Mouse (Mus musculus): ENCODE measurements around the gene Braf.
A peak's percentile ranks its signal among the peaks of the same experiment; 100 is the strongest.
"Not testable (repeated sequence)": the region's sequence is repeated elsewhere in the genome, so short reads cannot be mapped to it uniquely, and the experiment has no call there.

The Braf gene

DNA sequence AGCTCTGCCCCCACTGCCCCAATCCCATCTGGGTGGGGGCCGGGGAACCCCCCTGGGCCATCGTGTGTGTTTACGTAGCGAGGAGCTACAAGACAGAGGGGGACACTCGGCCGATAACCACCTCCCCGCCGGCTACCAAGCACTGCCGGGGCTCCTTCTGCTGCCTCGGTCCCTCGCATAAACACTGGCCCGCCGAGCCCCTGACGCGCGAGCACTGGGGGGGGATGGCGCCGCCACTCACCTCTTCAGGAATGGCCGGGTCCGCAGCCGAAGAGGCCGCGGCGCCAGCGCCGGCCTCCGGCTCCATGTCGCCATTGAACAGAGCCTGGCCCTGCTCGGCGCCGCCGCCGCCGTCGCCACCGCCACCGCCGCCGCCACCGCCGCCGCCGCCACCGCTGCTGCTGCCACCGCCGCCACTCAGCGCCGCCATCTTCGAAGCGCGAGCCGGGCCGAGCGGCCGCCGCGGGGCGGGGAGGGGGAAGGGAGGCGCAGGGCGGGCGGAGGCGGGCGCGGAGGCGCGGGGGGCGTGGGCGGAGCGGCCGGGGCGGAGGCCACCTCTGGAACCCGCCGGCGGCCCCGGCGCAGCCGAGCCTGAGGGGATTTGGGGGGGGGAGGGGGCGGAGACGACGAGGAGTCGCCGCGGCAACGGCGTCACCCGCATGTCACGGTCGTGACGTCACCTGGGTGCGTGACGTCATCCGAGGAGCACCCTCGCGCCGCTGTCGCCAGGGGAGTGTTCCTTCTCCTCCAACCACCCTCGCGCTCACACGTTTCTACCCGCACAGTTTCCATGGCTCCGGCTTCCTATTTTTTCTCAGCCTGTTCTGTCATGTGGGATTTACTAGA lies at the start of gene Braf:
Gene Braf, minus strand, starts transcription at position 598 of the 846 bp plus-strand sequence.
- peak; percentile 69 for DNase-seq (ENCODE audit: low spot score)

DNA sequence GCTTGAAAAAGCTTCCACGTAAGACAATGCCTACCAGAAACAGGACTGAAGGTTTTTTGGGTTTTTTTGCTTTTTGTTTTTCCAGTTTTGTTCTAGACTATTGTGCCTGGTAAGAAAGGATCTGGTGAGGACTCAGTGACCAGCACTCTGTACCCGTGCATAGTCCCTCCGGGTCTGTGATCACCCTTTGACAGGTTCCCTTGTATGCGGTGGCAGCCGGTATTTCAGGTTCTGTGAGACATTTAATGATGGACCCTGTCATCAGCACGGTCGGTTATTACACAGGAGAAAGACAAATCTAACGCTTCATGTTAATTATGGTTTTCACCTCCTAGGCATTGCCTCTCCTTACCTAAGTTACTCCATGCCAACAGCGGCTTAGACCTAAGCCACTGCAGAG lies 49.8 kb upstream of the Braf start:
- DNase-seq (ENCODE audit: low spot score): no peak

DNA sequence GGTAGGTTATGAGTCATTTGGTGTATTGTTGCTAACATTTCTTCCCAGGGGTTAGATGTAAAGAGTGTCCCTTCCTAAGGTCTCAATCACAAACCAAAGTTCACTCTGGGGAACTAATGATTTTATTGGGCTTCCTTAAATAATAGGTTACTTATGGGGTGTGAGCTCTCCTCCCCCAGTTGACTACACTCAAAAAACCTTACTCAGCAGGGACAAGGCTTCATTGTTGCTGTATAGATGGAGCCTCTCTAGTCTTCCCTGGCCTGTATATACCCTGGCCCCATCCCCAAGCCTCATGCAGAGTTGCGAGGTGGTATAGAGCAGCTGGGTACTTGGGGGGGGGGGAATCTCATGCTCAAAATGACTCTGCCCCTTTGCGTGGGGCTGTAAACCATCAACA lies 32.0 kb upstream of the Braf start:
- DNase-seq (ENCODE audit: low spot score): no peak

DNA sequence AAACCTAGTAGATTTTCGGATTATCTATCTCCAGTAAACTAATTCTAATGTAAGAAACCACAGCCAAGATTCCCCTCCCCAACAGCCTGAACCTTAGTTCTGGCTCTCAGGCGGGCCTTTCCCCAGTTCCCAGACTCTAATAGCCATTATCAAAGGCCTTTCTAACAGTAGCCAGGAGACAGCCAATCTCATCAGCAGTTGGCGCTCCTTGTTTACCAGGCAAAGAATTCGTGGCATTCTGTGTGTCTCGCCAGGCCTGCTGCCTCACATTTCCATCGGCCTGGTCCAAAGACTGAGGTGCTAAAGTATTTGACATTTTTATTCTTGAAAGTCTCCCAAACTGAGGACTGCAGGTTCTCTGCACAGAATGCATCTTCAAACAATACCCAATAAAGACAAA lies 24.6 kb upstream of the Braf start:
- DNase-seq (ENCODE audit: low spot score): no peak

DNA sequence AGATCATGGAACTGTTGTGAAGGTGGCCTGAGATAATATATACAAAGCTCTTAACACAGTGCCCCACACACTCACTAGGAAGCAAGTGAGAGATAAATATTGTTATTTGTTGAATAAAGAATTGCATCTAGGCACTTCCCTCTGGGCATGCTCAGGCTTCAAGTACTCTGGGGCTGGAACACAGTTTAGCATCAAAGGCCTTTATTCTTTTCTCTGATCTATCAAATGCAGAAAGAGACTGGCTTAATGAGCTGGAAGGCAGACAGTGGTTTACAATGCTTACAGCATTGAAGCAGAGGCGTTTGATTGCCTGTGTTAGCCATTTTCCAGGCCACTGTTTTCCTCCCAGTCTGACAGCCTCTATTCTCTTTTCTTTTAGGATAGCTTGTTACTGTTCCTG lies 21.8 kb upstream of the Braf start:
- DNase-seq (ENCODE audit: low spot score): no peak

DNA sequence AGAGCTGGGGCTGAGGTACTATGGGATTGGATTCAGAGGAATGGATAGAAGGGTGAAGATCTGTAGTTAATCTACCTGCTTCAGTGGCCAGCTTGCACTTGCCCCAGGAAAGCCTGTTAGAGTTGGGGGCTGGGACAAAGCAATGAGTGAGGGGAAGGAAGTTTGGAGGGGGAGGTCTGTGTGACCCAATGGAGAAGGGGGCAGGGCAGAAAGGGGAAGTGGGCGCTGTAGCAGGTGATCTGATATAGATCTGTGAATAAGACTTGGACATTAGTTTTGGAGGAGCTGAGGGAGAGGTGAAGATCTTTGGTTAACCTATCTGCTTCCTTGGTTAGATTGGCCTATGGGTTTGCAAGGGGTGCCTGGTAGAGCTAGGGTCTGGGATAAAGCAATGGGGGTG lies 20.2 kb upstream of the Braf start:
- no peak for DNase-seq (ENCODE audit: low spot score)

DNA sequence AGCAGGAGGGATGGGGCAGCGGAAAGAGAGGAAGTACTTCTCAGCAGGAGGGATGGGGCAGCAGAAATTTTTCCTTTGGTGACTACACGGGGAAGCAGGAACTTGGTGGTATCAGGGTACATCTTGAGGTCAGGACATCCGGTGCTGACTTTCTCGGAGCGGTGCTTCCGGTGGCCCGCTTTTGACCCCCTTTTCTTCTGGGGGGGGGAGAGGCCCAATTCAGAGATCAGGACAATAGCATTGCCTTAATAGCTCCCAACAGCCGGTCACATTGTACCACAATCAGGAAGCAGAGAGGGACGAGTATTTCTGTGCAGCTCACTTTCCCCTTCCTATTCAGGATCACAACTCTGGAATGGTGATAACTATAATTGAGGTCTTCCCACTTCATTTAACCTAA lies 14.4 kb upstream of the Braf start:
- not testable (repeated sequence) for DNase-seq (ENCODE audit: low spot score)

DNA sequence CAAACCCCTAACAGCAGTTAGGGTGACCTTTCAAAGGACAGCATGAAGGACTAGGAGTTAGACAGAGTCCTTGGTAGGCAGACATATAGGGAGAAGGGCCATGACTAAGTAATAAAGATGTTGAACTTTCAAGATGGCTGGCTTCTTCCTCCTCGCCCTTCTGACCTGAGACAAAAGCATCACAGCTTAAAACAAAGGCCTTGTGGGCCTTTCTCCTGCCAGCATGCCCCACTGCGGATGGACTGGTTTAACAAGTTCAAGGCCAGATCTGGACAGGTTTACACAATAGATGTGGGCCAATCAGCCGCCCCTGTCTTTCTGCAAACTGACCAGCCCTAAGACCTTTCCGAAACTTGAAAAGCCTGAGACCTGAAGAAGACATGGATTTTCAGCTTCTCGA lies 2.8 kb upstream of the Braf start:
- DNase-seq (ENCODE audit: low spot score): no peak

DNA sequence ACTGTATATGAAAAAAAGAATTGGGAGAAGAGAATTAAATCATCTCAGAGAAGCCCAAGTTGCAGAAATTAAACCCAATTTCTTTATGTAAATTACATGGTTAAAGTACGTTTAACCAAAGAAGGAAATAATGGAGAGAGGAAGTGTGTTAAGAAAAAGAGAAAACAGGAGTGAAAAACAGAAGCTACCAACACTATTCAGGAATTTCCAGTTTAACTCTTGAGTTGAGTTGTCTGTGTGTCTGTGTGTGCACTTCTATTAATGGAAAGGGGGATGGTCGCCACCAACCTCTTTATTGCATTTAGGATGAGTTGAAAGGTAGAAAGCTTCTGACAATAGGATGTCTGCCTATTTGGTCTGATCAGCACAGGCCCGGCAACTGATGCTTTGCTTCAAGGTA lies 886 bp upstream of the Braf start:
- DNase-seq (ENCODE audit: low spot score): no peak

DNA sequence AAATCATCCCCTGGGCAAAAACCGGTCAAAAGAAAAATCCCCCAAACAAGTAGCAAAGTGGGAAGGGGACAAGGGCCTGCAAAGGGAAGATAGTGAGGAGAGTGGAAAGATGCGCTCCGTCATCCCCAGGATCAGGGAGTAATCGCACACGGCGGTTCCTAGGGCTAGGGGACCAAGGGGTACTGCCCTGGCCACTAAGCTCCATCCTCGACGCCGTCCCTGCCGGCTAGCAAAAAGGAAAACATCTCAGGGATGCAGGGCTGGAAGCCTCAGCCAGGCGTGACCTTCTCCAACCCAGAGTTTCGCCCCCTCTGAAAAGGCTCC lies 759 bp downstream of the Braf start:
- no peak for DNase-seq (ENCODE audit: low spot score)

DNA sequence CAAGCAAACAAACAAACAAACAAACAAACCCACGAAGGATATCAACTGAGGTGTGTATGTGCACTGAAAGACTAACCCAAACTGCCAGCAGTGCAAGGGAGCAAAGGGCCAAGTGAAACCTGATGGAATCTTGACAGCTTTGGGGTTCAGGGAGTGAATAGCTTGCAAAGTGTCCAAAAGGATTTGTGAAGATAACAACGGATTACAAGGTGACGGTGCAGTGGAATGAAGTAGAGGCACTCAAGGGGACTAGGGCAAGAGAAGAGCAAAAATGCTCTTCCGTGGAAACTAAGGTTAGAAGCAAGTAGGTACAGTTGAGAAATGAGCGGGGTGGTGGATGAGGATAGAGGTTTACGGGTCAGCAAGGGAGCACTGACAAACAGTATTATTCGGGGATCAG lies 1.2 kb downstream of the Braf start:
- no peak for DNase-seq (ENCODE audit: low spot score)

DNA sequence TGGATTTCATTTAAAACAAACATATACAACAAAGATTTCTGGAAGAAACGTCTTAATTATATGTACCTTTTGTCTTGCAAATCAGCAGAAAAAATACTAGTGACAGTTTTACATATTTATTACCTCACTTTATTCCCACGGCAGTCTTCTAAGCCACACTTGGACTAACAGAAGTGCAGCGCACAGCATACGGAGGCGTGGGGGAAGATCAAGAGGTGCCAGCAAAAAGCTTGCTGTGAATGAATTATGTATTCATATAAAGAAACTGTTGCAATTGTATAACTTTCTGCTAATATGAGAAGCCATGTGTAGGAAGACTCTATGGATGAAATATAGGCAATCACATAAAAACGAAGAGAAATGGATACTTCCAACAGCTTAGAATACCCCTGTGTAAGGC lies 6.7 kb downstream of the Braf start:
- DNase-seq (ENCODE audit: low spot score): no peak

DNA sequence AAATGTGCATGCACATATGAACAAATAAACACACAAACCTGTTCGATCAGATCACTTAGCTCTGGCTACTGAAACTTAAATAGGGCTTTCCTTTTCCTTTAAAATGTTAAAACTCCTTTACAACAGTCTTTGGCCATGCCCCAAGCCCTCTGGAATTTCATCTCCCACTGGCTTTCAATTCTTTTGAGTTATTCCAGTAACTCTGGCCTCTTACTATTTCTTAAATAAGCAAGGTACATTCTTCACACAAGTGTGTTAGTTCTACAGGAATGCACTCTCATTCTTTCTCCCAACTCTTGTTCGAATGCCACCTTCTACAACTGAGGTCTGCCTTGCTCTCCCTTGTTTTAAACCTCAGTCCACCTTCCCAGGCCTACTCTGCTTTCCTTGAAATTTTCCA lies 8.2 kb downstream of the Braf start:
- no peak for DNase-seq (ENCODE audit: low spot score)

DNA sequence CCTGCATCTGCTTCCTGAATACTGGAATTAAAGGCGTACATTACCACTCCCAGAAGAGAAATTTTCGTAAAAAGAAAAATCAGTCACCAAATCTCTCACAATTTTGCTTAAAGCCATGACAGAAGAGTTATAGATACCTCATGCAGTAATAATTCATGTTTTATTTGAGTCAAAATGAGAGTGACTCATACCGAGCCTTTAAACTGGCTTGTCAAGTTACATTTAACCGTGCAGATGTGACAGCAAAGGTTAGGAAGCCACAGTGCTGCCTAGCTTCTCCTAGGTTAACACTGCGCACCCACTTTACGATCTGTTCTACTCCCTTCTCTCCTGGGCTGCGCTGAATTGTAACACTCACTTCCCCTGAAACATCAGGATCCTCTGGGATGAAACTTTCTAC lies 10.9 kb downstream of the Braf start:
- DNase-seq (ENCODE audit: low spot score): no peak

DNA sequence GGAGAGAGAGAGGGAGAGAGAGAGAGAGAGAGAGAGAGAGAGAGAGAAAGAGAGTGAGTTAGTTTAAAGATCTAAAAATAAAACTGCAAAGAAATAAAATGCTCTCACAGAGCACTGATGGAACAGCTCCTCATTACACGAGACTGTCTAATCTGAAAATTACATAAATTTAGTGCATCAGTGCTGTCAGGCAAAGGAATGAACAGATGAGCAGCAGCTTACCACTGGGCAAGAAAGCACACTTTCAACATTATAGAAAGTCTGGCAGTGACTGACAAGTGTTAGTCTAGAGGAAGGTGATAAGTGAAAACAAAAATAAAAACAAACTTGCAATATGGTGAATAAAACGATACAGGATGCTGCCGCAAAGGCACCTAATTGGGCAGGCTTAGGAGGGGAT lies 11.9 kb downstream of the Braf start:
- DNase-seq (ENCODE audit: low spot score): no peak

DNA sequence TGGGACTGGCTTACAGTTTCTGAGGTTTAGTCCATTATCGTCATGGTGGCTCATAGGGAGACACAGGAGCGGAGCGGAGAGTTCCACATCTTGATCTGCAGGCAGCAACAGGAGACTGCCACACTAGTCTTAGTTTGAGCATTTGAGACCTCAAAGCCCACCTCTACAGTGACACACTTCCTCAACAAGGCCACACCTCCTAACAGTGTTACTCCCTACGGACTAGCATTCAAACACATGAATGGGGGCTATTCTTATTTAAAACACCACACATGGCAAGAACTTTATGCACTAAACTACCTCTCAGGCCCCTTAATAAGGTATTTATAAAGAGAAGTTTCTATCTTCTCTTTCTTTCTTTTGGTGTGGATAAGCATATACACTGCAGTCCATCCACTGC lies 19.6 kb downstream of the Braf start:
- DNase-seq (ENCODE audit: low spot score): no peak

DNA sequence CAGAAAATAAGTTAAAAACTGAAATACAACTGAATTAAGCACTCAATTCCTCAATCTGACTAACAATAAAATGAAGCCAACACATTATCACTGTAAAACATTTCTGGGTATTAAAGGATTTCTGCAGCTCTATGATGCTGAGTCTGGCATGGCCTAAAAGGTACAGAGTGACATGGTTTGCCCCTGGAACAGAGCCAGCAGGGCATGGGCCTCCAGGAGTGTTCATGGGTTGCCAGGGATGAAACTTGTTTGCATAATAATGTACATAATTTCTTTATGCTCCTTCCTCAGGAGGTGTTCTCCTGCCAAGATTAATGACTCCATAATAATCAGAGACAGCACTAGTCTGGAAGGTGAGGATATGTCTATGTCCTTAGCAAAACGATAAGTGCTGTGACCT lies 32.1 kb downstream of the Braf start:
- DNase-seq (ENCODE audit: low spot score): no peak

DNA sequence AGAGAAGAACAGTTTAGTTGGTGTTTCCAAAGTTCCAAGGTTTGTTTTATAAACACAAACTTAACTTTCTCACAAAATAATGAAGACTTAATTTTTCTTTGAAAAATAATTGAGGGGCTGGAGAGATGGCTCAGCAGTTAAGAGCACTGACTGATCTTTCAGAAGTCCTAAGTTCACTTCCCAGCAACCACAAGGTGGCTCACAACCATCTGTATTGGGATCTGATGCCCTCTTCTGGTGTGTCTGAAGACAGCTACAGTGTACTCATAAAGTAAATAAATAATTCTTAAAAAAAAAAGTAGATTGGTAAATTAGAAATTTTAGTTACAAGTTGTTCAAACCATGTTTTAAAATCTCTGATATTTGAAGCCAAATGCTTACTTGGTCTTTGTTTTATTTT lies 38.4 kb downstream of the Braf start:
- not testable (repeated sequence) for DNase-seq (ENCODE audit: low spot score)

DNA sequence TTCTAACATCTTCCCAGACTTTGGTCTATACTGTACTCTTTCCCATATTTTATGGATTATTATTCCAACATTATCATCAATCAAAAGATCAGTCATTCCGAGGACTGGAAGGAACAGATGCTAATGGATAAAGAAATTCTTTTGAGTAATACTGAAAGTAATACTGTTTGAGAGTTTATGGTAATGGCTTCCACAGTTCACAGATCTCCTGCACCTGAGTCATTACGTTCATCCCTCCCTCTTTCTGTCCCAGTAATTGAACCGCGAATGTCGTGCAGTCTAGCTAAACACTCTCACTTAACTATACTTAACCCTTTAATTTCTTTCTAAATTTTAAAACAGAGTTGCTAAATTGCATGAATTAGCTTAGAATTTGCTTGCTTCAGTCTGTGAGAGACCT lies 43.5 kb downstream of the Braf start:
- DNase-seq (ENCODE audit: low spot score): no peak

DNA sequence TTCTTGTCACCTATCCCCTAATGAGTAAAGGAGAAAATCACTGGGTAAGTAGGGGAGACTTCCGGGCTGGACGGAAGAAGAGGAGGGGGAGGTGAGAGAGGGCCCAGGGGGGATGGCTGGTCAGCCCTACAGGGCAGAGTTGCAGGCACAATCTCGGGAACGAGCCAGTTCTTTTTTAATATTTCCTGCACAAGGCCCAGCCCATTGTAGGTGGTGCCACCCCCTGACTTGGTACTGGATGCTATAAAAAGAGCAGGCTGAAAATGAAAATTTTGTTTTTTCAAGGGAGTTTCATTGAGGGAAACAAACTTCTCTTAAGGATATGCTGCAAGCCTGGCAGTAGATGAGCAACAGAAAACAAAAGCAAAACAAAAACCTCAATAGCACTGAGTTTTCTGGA lies 44.7 kb downstream of the Braf start:
- no peak for DNase-seq (ENCODE audit: low spot score)

DNA sequence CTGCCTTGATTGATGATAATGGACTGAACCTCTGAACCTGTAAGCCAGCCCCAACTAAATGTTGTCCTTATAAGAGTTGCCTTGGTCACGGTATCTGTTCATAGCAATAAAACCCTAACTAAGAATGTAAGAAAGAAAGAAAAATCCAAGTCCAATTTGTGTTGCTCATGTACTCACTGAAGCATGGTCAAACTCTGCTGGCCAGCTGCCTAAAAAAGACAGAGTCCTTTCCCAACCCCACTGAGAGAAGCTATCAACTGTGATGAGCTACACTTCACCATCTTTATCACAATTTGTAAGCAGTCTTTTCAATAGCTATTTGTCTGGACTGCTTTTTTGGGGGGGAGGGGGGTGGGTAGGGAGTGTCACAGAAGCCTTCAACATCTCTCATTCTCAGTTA lies 47.0 kb downstream of the Braf start:
- no peak for DNase-seq (ENCODE audit: low spot score)

DNA sequence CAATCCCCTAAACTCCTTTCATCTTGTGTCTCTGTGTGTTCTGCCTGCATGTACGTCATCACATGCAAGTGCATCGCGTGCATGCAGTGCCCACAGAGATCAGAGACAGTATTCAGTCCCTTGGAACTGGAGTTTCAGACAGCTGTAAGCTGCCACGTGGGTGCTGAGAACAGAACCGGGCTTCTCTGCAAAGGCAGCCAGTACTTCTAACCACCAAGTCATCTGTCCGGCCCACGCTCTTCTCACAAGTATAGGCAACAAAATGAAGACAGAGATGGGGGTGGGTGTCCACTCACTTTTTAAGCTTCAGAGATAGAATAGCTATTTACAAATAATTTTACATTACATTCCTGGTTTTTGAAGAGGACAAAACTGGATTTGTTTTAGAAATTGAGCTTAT lies 50.2 kb downstream of the Braf start:
- no peak for DNase-seq (ENCODE audit: low spot score)

DNA sequence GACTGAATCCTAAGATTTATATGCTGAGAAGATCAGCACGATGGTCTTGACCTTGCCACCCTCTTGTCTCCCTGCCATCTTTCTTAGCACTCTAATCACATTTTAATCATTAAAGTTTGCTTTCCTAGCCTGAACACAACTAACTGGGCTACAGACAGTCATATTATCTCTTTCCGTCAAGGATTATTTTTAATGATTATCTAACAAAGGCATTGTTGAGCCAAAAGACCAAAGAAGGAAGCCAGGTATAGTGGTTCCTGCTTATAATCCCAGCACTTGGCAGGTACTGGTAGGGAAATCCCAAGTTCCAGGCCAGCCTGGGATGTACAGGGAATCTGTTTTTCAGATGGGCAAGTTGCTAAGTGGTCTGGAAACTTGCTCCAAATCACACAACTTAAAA lies 114.0 kb downstream of the Braf start:
- no peak for DNase-seq (ENCODE audit: low spot score)

DNA sequence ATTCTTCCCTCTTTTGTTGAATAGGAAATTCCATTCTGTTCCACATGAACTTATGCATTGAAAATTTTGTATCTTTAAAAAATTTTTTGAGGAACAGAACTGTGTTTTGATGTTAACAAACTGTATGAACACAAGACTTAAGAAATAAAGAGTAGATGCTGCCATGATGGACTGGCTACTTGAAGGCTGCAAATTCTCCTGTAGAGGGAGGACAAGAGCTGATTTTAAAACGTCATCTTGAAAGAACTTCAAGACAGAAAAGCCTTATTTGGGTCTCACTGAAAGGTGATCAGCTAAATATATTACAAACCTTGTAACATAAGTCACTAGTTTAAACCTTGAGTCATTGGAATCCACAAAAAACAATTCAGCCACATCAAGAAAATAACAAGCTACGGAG lies 115.1 kb downstream of the Braf start:
- no peak for DNase-seq (ENCODE audit: low spot score)

DNA sequence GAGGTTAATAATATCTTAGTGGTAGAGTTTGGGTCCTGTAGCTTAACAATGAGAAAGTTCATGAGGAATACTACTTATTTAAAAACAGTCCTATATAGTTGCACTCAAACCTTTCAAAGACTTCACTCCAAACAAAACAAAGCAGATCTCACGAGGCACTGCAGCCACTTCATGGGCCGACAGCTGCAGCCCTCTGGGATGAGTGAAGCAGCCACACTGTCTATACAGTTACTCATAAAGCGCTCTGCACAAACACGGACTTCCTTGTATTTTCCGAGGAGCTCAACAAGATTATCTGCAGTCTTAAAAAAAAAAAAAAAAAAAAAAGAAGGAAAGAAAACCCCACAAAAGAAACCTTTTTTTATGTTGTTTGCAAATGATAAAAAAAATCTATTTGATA lies 117.9 kb downstream of the Braf start:
- DNase-seq (ENCODE audit: low spot score): no peak

Measured in ovary, adult 18-20 months (tissue).